Mouse (Mus musculus) heart, embryonic 13.5 days (tissue): ENCODE results near the gene Csn3. TPM values are rescaled to one million over a fixed set of nuclear protein-coding genes. Genes with fewer than 3 reads are reported as not detected.

Source experiments
- ATAC-seq: fragments of 200-750 bp; cut with Nextera tagmentation; 2 replicates; pipeline ENCODE4 v1.8.0; 2017; ENCODE audit warnings: moderate TSS enrichment; ENCODE audit not compliant: insufficient number of reproducible peaks, low FRiP score, low TSS enrichment; ENCODE audit errors: extremely low read depth
- H3K27ac ChIP-seq: fragments of 300-500 bp; sonication (generic); replicated peaks from 2 replicates; pipeline ENCODE4 v1.5.1; 2015; ENCODE audit warnings: moderate library complexity, mild to moderate bottlenecking, inconsistent platforms
- H3K27me3 ChIP-seq: fragments of 300-500 bp; sonication (generic); replicated peaks from 2 replicates; pipeline ENCODE4 v1.6.1; 2015; ENCODE audit warnings: mild to moderate bottlenecking, inconsistent platforms
- H3K36me3 ChIP-seq: fragments of 300-500 bp; sonication (generic); 2 replicates; pipeline ENCODE4 v1.6.1; 2015; ENCODE audit warnings: mild to moderate bottlenecking, inconsistent platforms
- H3K4me1 ChIP-seq: fragments of 300-500 bp; sonication (generic); 2 replicates; pipeline ENCODE4 v1.6.1; 2015; ENCODE audit warnings: inconsistent platforms
- H3K4me2 ChIP-seq: fragments of 300-500 bp; sonication (generic); 2 replicates; pipeline ENCODE4 v1.6.1; 2015; ENCODE audit warnings: inconsistent platforms, mild to moderate bottlenecking, moderate library complexity
- H3K4me3 ChIP-seq: fragments of 300-500 bp; sonication (generic); 2 replicates; pipeline ENCODE4 v1.5.1; 2015; ENCODE audit warnings: moderate library complexity, mild to moderate bottlenecking, inconsistent platforms
- H3K9ac ChIP-seq: fragments of 300-500 bp; sonication (generic); 2 replicates; pipeline ENCODE4 v1.6.1; 2015; ENCODE audit warnings: inconsistent platforms, mild to moderate bottlenecking, moderate library complexity
- H3K9me3 ChIP-seq: fragments of 300-500 bp; sonication (generic); 2 replicates; pipeline ENCODE4 v1.6.1; 2016; ENCODE audit warnings: inconsistent platforms
- WGBS: fragments of 180-500 bp; shearing (Covaris S2); methylation state at CpG from one replicate; pipeline ENCODE4 v1.1.7; 2015; ENCODE audit warnings: mixed read lengths; 5-methylcytosine and 5-hydroxymethylcytosine counted together
- polyA plus RNA-seq: library from polyadenylated mRNA; unstranded; fragments of >200 nt; fragmentation: Nextera tagmentation; extraction: Ambion mirVana; gene quantifications from 2 replicates; pipeline ENCODE4 v1.2.1, GENCODE M21; 2015

Gene Csn3
- polyA plus RNA-seq, result 0.20 and 0.31 TPM in 2 replicates

- ATAC-seq, result no peak
- H3K27ac ChIP-seq, result no peak within 1 kb of the TSS
- no peaks in the 10 kb centered on the region for H3K9me3 ChIP-seq
- no peaks in the 10 kb centered on the region for H3K36me3 ChIP-seq
- H3K27me3 ChIP-seq, result no peaks in the 10 kb centered on the region
- H3K9ac ChIP-seq, result no peak within 1 kb of the TSS
- H3K4me3 ChIP-seq, result no peak within 1 kb of the TSS
- 34% methylated on average over 5 of the region's 5 CpGs for WGBS
- no peak within 1 kb of the TSS for H3K4me2 ChIP-seq
- H3K4me1 ChIP-seq, result no peaks in the 10 kb centered on the region
Observed at GRCm38 (mm10) chr5:87925372-87925771, at the start of gene Csn3. Gene Csn3, plus strand, starts transcription at chr5:87925579.

GRCm38 (mm10) chr5:87884729-87885128 is 40.6 kb upstream of the Csn3 start, which contains the start of gene Odam:
Gene Odam, plus strand, starts transcription at chr5:87885029.
- H3K4me2 ChIP-seq, result no peak within 1 kb of the TSS
- no peak within 1 kb of the TSS for H3K4me3 ChIP-seq
- ATAC-seq, result no peak
- no peaks in the 10 kb centered on the region for H3K9me3 ChIP-seq
- no peak within 1 kb of the TSS for H3K9ac ChIP-seq
- no peak within 1 kb of the TSS for H3K27ac ChIP-seq
- no peaks in the 10 kb centered on the region for H3K4me1 ChIP-seq
- 87% methylated on average over 1 of the region's 1 CpGs for WGBS
- no peaks in the 10 kb centered on the region for H3K27me3 ChIP-seq
- no peaks in the 10 kb centered on the region for H3K36me3 ChIP-seq

- Histone ChIP-seq H3K9ac (no peak overlapping the region), H3K4me1 (no peaks in the 10 kb centered on the region), H3K27me3 (no peaks in the 10 kb centered on the region), H3K4me2 (no peak overlapping the region), H3K27ac (no peak overlapping the region), H3K4me3 (no peak overlapping the region), H3K36me3 (no peaks in the 10 kb centered on the region), H3K9me3 (no peaks in the 10 kb centered on the region)
- ATAC-seq, result no peak
- WGBS, result 46% methylated on average over 1 of the region's 1 CpGs
Observed at GRCm38 (mm10) chr5:87931603-87932002, 6.2 kb downstream of the Csn3 start.

- Histone ChIP-seq H3K4me2 (no peak overlapping the region), H3K27me3 (no peaks in the 10 kb centered on the region), H3K9ac (no peak overlapping the region), H3K4me1 (no peaks in the 10 kb centered on the region), H3K27ac (no peak overlapping the region), H3K4me3 (no peak overlapping the region), H3K36me3 (no peaks in the 10 kb centered on the region), H3K9me3 (no peaks in the 10 kb centered on the region)
- ATAC-seq, result no peak
- WGBS, result 31% methylated on average over 3 of the region's 3 CpGs
Observed at GRCm38 (mm10) chr5:87940752-87941151, 15.4 kb downstream of the Csn3 start.

- H3K4me1 ChIP-seq, result no peaks in the 10 kb centered on the region
- no peak overlapping the region for H3K4me2 ChIP-seq
- H3K36me3 ChIP-seq, result no peaks in the 10 kb centered on the region
- no peak overlapping the region for H3K9ac ChIP-seq
- ATAC-seq, result no peak
- H3K27ac ChIP-seq, result no peak overlapping the region
- H3K4me3 ChIP-seq, result no peak overlapping the region
- no peaks in the 10 kb centered on the region for H3K9me3 ChIP-seq
- no peaks in the 10 kb centered on the region for H3K27me3 ChIP-seq
Observed at GRCm38 (mm10) chr5:87942515-87942914, 17.1 kb downstream of the Csn3 start.

GRCm38 (mm10) chr5:87951836-87952235 is 26.5 kb downstream of the Csn3 start:
- H3K4me1 ChIP-seq, result no peaks in the 10 kb centered on the region
- no peak for ATAC-seq
- H3K9me3 ChIP-seq, result no peaks in the 10 kb centered on the region
- no peaks in the 10 kb centered on the region for H3K27me3 ChIP-seq
- no peak overlapping the region for H3K27ac ChIP-seq
- H3K4me2 ChIP-seq, result no peak overlapping the region
- no peaks in the 10 kb centered on the region for H3K36me3 ChIP-seq
- no peak overlapping the region for H3K9ac ChIP-seq
- H3K4me3 ChIP-seq, result no peak overlapping the region

GRCm38 (mm10) chr5:87969201-87969600 is 43.8 kb downstream of the Csn3 start, which contains the start of the genes 2310003L06Rik and Gm28434:
Gene 2310003L06Rik, plus strand, starts transcription at chr5:87969459.
Gene Gm28434, plus strand, starts transcription at chr5:87969517.
- ATAC-seq, result no peak
- no peak within 1 kb of the TSS for H3K9ac ChIP-seq
- no peaks in the 10 kb centered on the region for H3K4me1 ChIP-seq
- no peak within 1 kb of the TSS for H3K4me3 ChIP-seq
- H3K27me3 ChIP-seq, result no peaks in the 10 kb centered on the region
- no peaks in the 10 kb centered on the region for H3K36me3 ChIP-seq
- no peaks in the 10 kb centered on the region for H3K9me3 ChIP-seq
- no peak within 1 kb of the TSS for H3K4me2 ChIP-seq
- H3K27ac ChIP-seq, result no peak within 1 kb of the TSS
- 43% methylated on average over 2 of the region's 2 CpGs for WGBS

GRCm38 (mm10) chr5:87979139-87979538 is 53.8 kb downstream of the Csn3 start, which contains the start of gene Cabs1:
Gene Cabs1, plus strand, starts transcription at chr5:87979439.
- Histone ChIP-seq H3K9ac (no peak within 1 kb of the TSS), H3K36me3 (no peaks in the 10 kb centered on the region), H3K27me3 (no peaks in the 10 kb centered on the region), H3K9me3 (no peaks in the 10 kb centered on the region), H3K4me1 (no peaks in the 10 kb centered on the region), H3K27ac (no peak within 1 kb of the TSS), H3K4me3 (no peak within 1 kb of the TSS), H3K4me2 (no peak within 1 kb of the TSS)
- no peak for ATAC-seq
- 67% methylated on average over 3 of the region's 3 CpGs for WGBS

Other genes with a start within 250 kb of the Csn3 start
- gene Csn2, start 225.9 kb upstream of the Csn3 start, polyA plus RNA-seq, result not detected in 2 replicates
- gene Csn1s2a, start 151.0 kb upstream of the Csn3 start, polyA plus RNA-seq, result not detected in 2 replicates
- not detected in 2 replicates for gene Csn1s2b, start 117.5 kb upstream of the Csn3 start, polyA plus RNA-seq
- not detected in 2 replicates for gene Prr27, start 99.9 kb upstream of the Csn3 start, polyA plus RNA-seq
- gene Odam, start 40.5 kb upstream of the Csn3 start, polyA plus RNA-seq, result not detected in 2 replicates
- not detected in 2 replicates for gene 2310003L06Rik, start 43.9 kb downstream of the Csn3 start, polyA plus RNA-seq
- not detected in 2 replicates for gene Gm28434, start 43.9 kb downstream of the Csn3 start, polyA plus RNA-seq
- gene Cabs1, start 53.9 kb downstream of the Csn3 start, polyA plus RNA-seq, result not detected in 2 replicates
- gene Smr3a, start 77.0 kb downstream of the Csn3 start, polyA plus RNA-seq, result not detected in 2 replicates
- not detected in 2 replicates for gene Smr2, start 161.0 kb downstream of the Csn3 start, polyA plus RNA-seq
- not detected in 2 replicates for gene Gm11116, start 186.0 kb downstream of the Csn3 start, polyA plus RNA-seq
- gene Gm11115, start 228.5 kb downstream of the Csn3 start, polyA plus RNA-seq, result not detected in 2 replicates